Mouse (Mus musculus): ENCODE data around the gene Casq2.

DNA sequence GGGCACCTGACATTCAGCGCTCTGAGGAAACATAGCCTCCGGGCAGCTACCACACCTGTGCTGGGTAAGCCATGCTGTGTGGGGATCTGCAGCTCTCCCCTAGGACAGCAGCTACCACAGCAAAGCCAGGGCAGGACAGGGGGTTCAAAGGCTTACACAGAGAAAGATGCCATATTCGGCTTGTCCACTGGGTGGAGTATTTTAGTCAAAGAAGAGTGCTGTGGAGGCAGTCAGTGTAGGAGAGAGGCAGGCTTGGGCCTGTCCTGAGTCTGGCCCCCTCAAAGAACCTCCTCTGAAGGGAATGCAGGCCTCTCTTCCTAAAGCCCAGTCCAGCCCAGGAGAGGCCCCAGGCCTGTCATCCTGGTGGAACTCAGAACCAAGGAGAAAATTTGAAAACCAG lies 4.4 kb upstream of the Casq2 start:
- TF ChIP-seq GATA1 (IDR thresholded peaks at IDR 0.05; ENCODE audit: low read length) (no peak), TAL1 (IDR thresholded peaks at IDR 0.05; ENCODE audit: low read length) (no peak)
